Mouse (Mus musculus): ENCODE results near the gene Cyp21a1. TPM values are rescaled to one million over a fixed set of nuclear protein-coding genes. Genes with fewer than 3 reads are reported as not detected.
A peak's percentile ranks its signal among the peaks of the same experiment; 100 is the strongest.
"Not testable (repeated sequence)": the region's sequence is repeated elsewhere in the genome, so short reads cannot be mapped to it uniquely, and the experiment has no call there.

The Cyp21a1 gene
- polyA plus RNA-seq (2012; fragmentation: generic; extraction: Trizol), result not detected
- long read RNA-seq, experiment 1, result 0 reads
- long read RNA-seq, experiment 2, result 0 reads

DNA sequence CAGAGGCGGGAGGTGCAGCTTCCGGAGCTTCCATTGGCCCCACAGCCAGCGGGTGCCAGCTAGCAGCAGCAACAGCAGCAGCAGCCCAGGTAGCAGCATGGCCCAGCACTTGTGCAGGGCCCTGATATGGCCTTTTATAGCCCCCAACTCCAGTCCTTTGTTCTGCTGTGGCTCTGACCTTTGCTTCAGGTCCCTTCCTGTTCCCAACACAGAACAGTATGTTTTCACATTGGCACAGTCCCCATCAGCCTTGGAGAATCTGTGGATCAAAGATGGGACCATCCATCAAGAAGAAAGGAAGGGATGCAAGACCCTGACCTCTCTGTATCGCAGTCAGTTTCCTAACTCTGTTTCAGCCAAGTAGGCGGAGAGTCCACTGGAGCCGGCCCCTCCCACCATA, at the start of gene Cyp21a1:
Cyp21a1 (minus strand) TSS at position 261 of the 400 bp plus-strand sequence.
- H3K79me3 ChIP-seq (ENCODE audit: low read depth); H3K36me3 ChIP-seq (ENCODE audit: control insufficient read depth, insufficient read depth): not testable (repeated sequence)

GRCm38 (mm10) chr17:34853511-34853910, 49.1 kb upstream of the Cyp21a1 start:
- peaks cover 51% of the 10 kb centered on the region for H3K36me3 ChIP-seq (ENCODE audit: control insufficient read depth, insufficient read depth)
- no peak overlapping the region for H3K4me3 ChIP-seq (ENCODE audit: insufficient read depth, poor library complexity, severe bottlenecking)
- TF ChIP-seq MYOD1 (IDR thresholded peaks at IDR 0.05; ENCODE audit: control insufficient read depth, insufficient read length, low read depth) (no peak), MYOG (IDR thresholded peaks at IDR 0.05; ENCODE audit: control insufficient read depth, extremely low read depth, insufficient read length) (no peak), USF1 (IDR thresholded peaks at IDR 0.05; ENCODE audit: low read depth) (no peak), MAX (IDR thresholded peaks at IDR 0.05) (no peak), FOSL1 (IDR thresholded peaks at IDR 0.05; ENCODE audit: insufficient read depth, low read length, poor library complexity, severe bottlenecking) (no peak), CEBPB (IDR thresholded peaks at IDR 0.05; ENCODE audit: low read depth) (no peak), CTCF (IDR thresholded peaks at IDR 0.05; ENCODE audit: control insufficient read depth, insufficient read depth, insufficient read length) (no peak)

More for the DNA sequence above, at the start of gene Cyp21a1:
- not testable (repeated sequence) for H3K27me3 ChIP-seq (ENCODE audit: control insufficient read depth, insufficient read depth, insufficient read length); H3K4me3 ChIP-seq (ENCODE audit: insufficient read depth, poor library complexity, severe bottlenecking); H3ac ChIP-seq (ENCODE audit: control insufficient read depth, insufficient read length, low read depth); H3K79me2 ChIP-seq (ENCODE audit: control insufficient read depth, insufficient read depth)

DNA sequence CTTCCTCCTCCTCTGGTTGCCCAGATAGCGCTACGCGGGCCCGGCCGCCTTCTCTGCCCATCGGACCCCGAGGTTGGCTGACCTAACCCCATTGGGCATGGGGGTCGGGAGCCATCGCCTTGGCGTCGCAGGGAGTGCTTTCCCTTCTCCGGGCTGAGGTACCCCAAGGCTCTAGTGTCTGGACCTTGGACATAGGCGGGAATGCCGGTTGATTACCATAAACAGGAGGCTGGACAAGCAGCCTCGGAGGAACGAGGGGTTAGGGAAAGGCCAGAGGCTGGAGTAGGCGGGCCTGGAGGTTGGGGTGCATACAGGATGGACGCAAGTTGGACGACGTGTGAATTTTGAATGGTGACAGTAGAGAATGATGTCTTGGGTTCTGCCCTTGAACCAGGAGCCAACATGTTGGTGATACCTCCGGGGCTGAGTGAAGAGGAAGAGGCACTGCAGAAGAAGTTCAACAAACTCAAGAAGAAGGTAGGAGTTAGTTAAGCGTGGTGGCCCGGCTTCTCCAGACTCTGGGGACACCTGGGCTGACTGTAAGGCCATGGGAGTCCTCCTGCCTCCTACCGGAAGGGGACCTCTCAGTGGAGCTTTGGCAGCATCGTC, 46.3 kb upstream of the Cyp21a1 start:
- peak overlapping the region; percentile 99 for H3K4me3 ChIP-seq (ENCODE audit: insufficient read depth, poor library complexity, severe bottlenecking)
- H3K27me3 ChIP-seq (ENCODE audit: control insufficient read depth, insufficient read depth, insufficient read length), result no peaks in the 10 kb centered on the region
- peaks cover 16% of the 10 kb centered on the region for H3K79me3 ChIP-seq (ENCODE audit: low read depth)
- peak overlapping the region; percentile 90 for H3ac ChIP-seq (ENCODE audit: control insufficient read depth, insufficient read length, low read depth)
- no peak for TF ChIP-seq MAX (IDR thresholded peaks at IDR 0.05)
- TF ChIP-seq USF1 (IDR thresholded peaks at IDR 0.05; ENCODE audit: low read depth), result no peak
- peaks cover 31% of the 10 kb centered on the region for H3K79me2 ChIP-seq (ENCODE audit: control insufficient read depth, insufficient read depth)
- H3K36me3 ChIP-seq (ENCODE audit: control insufficient read depth, insufficient read depth), result peaks cover 38% of the 10 kb centered on the region

More at GRCm38 (mm10) chr17:34853511-34853910, 49.1 kb upstream of the Cyp21a1 start:
- Histone ChIP-seq H3K79me2 (ENCODE audit: control insufficient read depth, insufficient read depth) (peaks cover 31% of the 10 kb centered on the region), H3K27me3 (ENCODE audit: control insufficient read depth, insufficient read depth, insufficient read length) (no peaks in the 10 kb centered on the region), H3ac (ENCODE audit: control insufficient read depth, insufficient read length, low read depth) (no peak overlapping the region), H3K79me3 (ENCODE audit: low read depth) (peaks cover 16% of the 10 kb centered on the region)

- Histone ChIP-seq H3K4me3 (ENCODE audit: insufficient read depth, poor library complexity, severe bottlenecking) (peak within 1 kb of the TSS; percentile 99), H3K36me3 (ENCODE audit: control insufficient read depth, insufficient read depth) (peaks cover 34% of the 10 kb centered on the region), H3K79me3 (ENCODE audit: low read depth) (peaks cover 16% of the 10 kb centered on the region), H3K79me2 (ENCODE audit: control insufficient read depth, insufficient read depth) (peaks cover 31% of the 10 kb centered on the region), H3K27me3 (ENCODE audit: control insufficient read depth, insufficient read depth, insufficient read length) (no peaks in the 10 kb centered on the region), H3ac (ENCODE audit: control insufficient read depth, insufficient read length, low read depth) (peak within 1 kb of the TSS; percentile 90)
- no peak for TF ChIP-seq FOSL1 (IDR thresholded peaks at IDR 0.05; ENCODE audit: insufficient read depth, low read length, poor library complexity, severe bottlenecking)
- TF ChIP-seq CEBPB (IDR thresholded peaks at IDR 0.05; ENCODE audit: low read depth), result no peak
- TF ChIP-seq MYOG (IDR thresholded peaks at IDR 0.05; ENCODE audit: control insufficient read depth, extremely low read depth, insufficient read length), result no peak
- TF ChIP-seq MAX (IDR thresholded peaks at IDR 0.05), result peak; percentile 64
These were observed 45.6 kb upstream of the Cyp21a1 start, which contains the start of the genes Skiv2l and Nelfe for GRCm38 (mm10) chr17:34849722-34850516. TSS of gene Skiv2l (minus strand) at chr17:34850210. TSS of gene Nelfe (plus strand) at chr17:34850391.

DNA sequence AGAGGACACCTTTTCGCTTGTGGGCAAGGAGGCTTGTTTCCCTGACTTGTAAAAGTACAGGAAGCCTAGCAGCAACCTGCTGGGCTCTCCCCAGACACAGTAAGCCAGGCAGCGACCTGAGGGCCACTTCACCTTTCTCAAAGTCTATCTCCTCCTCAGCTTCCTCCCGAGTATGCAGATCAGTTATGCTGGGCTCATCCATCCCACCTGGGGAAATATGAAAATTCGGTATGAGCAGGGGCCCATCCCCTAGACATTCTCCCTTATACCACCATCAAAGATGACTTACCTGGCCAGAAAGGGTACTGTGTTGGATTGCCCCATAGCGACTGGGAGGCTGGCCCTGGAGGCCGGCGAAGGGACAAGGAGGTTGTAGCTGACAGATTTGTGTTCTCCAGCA, 43.3 kb upstream of the Cyp21a1 start:
- peaks cover 16% of the 10 kb centered on the region for H3K79me3 ChIP-seq (ENCODE audit: low read depth)
- no peak overlapping the region for H3K4me3 ChIP-seq (ENCODE audit: insufficient read depth, poor library complexity, severe bottlenecking)
- H3K79me2 ChIP-seq (ENCODE audit: control insufficient read depth, insufficient read depth), result peaks cover 31% of the 10 kb centered on the region
- H3K27me3 ChIP-seq (ENCODE audit: control insufficient read depth, insufficient read depth, insufficient read length), result no peaks in the 10 kb centered on the region
- no peak for TF ChIP-seq MYOD1 (IDR thresholded peaks at IDR 0.05; ENCODE audit: control insufficient read depth, insufficient read length, low read depth)
- TF ChIP-seq FOSL1 (IDR thresholded peaks at IDR 0.05; ENCODE audit: insufficient read depth, low read length, poor library complexity, severe bottlenecking), result no peak
- TF ChIP-seq CEBPB (IDR thresholded peaks at IDR 0.05; ENCODE audit: low read depth), result no peak
- peaks cover 28% of the 10 kb centered on the region for H3K36me3 ChIP-seq (ENCODE audit: control insufficient read depth, insufficient read depth)
- H3ac ChIP-seq (ENCODE audit: control insufficient read depth, insufficient read length, low read depth), result no peak overlapping the region

- Histone ChIP-seq H3K79me3 (ENCODE audit: low read depth) (peaks cover 16% of the 10 kb centered on the region), H3K4me3 (ENCODE audit: insufficient read depth, poor library complexity, severe bottlenecking) (no peak overlapping the region), H3ac (ENCODE audit: control insufficient read depth, insufficient read length, low read depth) (no peak overlapping the region), H3K79me2 (ENCODE audit: control insufficient read depth, insufficient read depth) (peaks cover 28% of the 10 kb centered on the region), H3K27me3 (ENCODE audit: control insufficient read depth, insufficient read depth, insufficient read length) (no peaks in the 10 kb centered on the region), H3K36me3 (ENCODE audit: control insufficient read depth, insufficient read depth) (peaks cover 24% of the 10 kb centered on the region)
- TF ChIP-seq MYOG (IDR thresholded peaks at IDR 0.05; ENCODE audit: control insufficient read depth, extremely low read depth, insufficient read length), result no peak
These were observed 42.8 kb upstream of the Cyp21a1 start for GRCm38 (mm10) chr17:34847192-34847591.
